Mouse (Mus musculus) liver, embryonic 11.5 days (tissue): ENCODE measurements around the gene Aldh8a1. TPM values are rescaled to one million over a fixed set of nuclear protein-coding genes. Genes with fewer than 3 reads are reported as not detected.
"Not testable (repeated sequence)": the region's sequence is repeated elsewhere in the genome, so short reads cannot be mapped to it uniquely, and the experiment has no call there.

Source experiments
- ATAC-seq: fragments of 200-750 bp; cut with Nextera tagmentation; replicated peaks from 2 replicates; pipeline ENCODE4 v1.8.0; 2017; ENCODE audit warnings: moderate number of reproducible peaks, mild to moderate bottlenecking, moderate TSS enrichment, moderate library complexity; ENCODE audit not compliant: low FRiP score
- DNase-seq: peaks from one replicate; pipeline ENCODE4 v3.0.0-alpha.2; 2017; ENCODE audit warnings: low spot score
- H3K27ac ChIP-seq: fragments of 300-500 bp; sonication (generic); 2 replicates; pipeline ENCODE4 v1.5.1; 2014; ENCODE audit warnings: mild to moderate bottlenecking, low read depth, low read length, control low read depth
- H3K27me3 ChIP-seq: fragments of 300-500 bp; sonication (generic); replicated peaks from 2 replicates; pipeline ENCODE4 v1.6.1; 2014; ENCODE audit warnings: low read length, mixed read lengths; ENCODE audit not compliant: control insufficient read depth, insufficient read depth
- H3K36me3 ChIP-seq: fragments of 300-500 bp; sonication (generic); 2 replicates; pipeline ENCODE4 v1.6.1; 2014; ENCODE audit warnings: mild to moderate bottlenecking, low read length, moderate library complexity, mixed read lengths; ENCODE audit not compliant: control insufficient read depth, insufficient read depth
- H3K4me1 ChIP-seq: fragments of 300-500 bp; sonication (generic); replicated peaks from 2 replicates; pipeline ENCODE4 v1.6.1; 2014; ENCODE audit warnings: low read length, mixed read lengths; ENCODE audit not compliant: control insufficient read depth, insufficient read depth
- H3K4me2 ChIP-seq: fragments of 300-500 bp; sonication (generic); 2 replicates; pipeline ENCODE4 v1.6.1; 2014; ENCODE audit warnings: mild to moderate bottlenecking, control low read depth, moderate library complexity
- H3K4me3 ChIP-seq: fragments of 300-500 bp; sonication (generic); 2 replicates; pipeline ENCODE4 v1.5.1; 2014; ENCODE audit warnings: low read depth, low read length, control low read depth
- H3K9ac ChIP-seq: fragments of 300-500 bp; sonication (generic); 2 replicates; pipeline ENCODE4 v1.6.1; 2014; ENCODE audit warnings: low read depth, low read length, control low read depth
- H3K9me3 ChIP-seq: fragments of 300-500 bp; sonication (generic); 2 replicates; pipeline ENCODE4 v1.6.1; 2016; ENCODE audit warnings: low read length, inconsistent platforms, mixed read lengths; ENCODE audit not compliant: control insufficient read depth
- WGBS: fragments of 180-500 bp; shearing (Covaris S2); extraction: QIAGEN DNeasy Blood & Tissue Kit; methylation state at CpG from one replicate; pipeline ENCODE4 v1.1.7; 2014; 5-methylcytosine and 5-hydroxymethylcytosine counted together
- polyA plus RNA-seq: library from polyadenylated mRNA; unstranded; fragments of >200 nt; fragmentation: Nextera tagmentation; extraction: Ambion mirVana; gene quantifications from 2 replicates; pipeline ENCODE4 v1.2.1, GENCODE M21; 2014

Aldh8a1 gene
- polyA plus RNA-seq, 1 experiment from 2014 or later = 3.6 TPM

GRCm38 (mm10) chr10:21385111-21385663 is 8.1 kb downstream of the Aldh8a1 start:
- Histone ChIP-seq H3K9me3 (no peaks in the 10 kb centered on the region), H3K4me1 (0 out of 2 replicates have a peak, but pooled peaks cover 5% of the 10 kb centered on the region), H3K4me3 (no peak overlapping the region), H3K9ac (no peak overlapping the region), H3K27me3 (no peaks in the 10 kb centered on the region), H3K4me2 (peak overlapping the region; percentile 17; the same call in 1 of the 2 replicates), H3K36me3 (no peaks in the 10 kb centered on the region), H3K27ac (no peak overlapping the region)
- no peak for ATAC-seq
- WGBS = 48% methylated on average over 3 of the region's 3 CpGs
- no peak for DNase-seq

GRCm38 (mm10) chr10:21389075-21389474 is 12.0 kb downstream of the Aldh8a1 start:
- Histone ChIP-seq H3K4me1 (0 out of 2 replicates have a peak, but pooled peaks cover 5% of the 10 kb centered on the region), H3K9me3 (no peaks in the 10 kb centered on the region), H3K27me3 (no peaks in the 10 kb centered on the region), H3K36me3 (no peaks in the 10 kb centered on the region), H3K9ac (no peak overlapping the region), H3K4me3 (no peak overlapping the region), H3K4me2 (no peak overlapping the region), H3K27ac (no peak overlapping the region)
- DNase-seq (no peak), ATAC-seq (no peak)
- 87% methylated on average over 11 of the region's 11 CpGs for WGBS

GRCm38 (mm10) chr10:21390440-21390839 is 13.3 kb downstream of the Aldh8a1 start:
- H3K4me2 ChIP-seq = no peak overlapping the region
- no peak overlapping the region for H3K27ac ChIP-seq
- H3K36me3 ChIP-seq = no peaks in the 10 kb centered on the region
- no peak overlapping the region for H3K9ac ChIP-seq
- 78% methylated on average over 4 of the region's 4 CpGs for WGBS
- H3K4me1 ChIP-seq = no peaks in the 10 kb centered on the region; the same call in 1 of the 2 replicates
- DNase-seq (no peak), ATAC-seq (no peak)
- no peaks in the 10 kb centered on the region for H3K9me3 ChIP-seq
- no peaks in the 10 kb centered on the region for H3K27me3 ChIP-seq
- no peak overlapping the region for H3K4me3 ChIP-seq

- no peak for DNase-seq
- ATAC-seq = no peak
- 68% methylated on average over 4 of the region's 4 CpGs for WGBS
Observed at GRCm38 (mm10) chr10:21391286-21391685, 14.2 kb downstream of the Aldh8a1 start.

GRCm38 (mm10) chr10:21393390-21393789 is 16.3 kb downstream of the Aldh8a1 start:
- no peaks in the 10 kb centered on the region for H3K36me3 ChIP-seq
- H3K9ac ChIP-seq = no peak overlapping the region
- H3K9me3 ChIP-seq = no peaks in the 10 kb centered on the region
- H3K27me3 ChIP-seq = no peaks in the 10 kb centered on the region
- no peak overlapping the region for H3K4me3 ChIP-seq
- H3K27ac ChIP-seq = no peak overlapping the region
- H3K4me1 ChIP-seq = no peaks in the 10 kb centered on the region; the same call in 1 of the 2 replicates
- WGBS = 62% methylated on average over 2 of the region's 2 CpGs
- no peak for ATAC-seq
- no peak overlapping the region for H3K4me2 ChIP-seq
- DNase-seq = no peak

More at GRCm38 (mm10) chr10:21391286-21391685, 14.2 kb downstream of the Aldh8a1 start:
- Histone ChIP-seq H3K9ac (no peak overlapping the region), H3K4me2 (no peak overlapping the region), H3K27ac (no peak overlapping the region), H3K36me3 (no peaks in the 10 kb centered on the region), H3K4me1 (no peaks in the 10 kb centered on the region; the same call in 1 of the 2 replicates), H3K9me3 (no peaks in the 10 kb centered on the region), H3K4me3 (no peak overlapping the region), H3K27me3 (no peaks in the 10 kb centered on the region)

- 55% methylated on average over 14 of the region's 14 CpGs for WGBS
- Histone ChIP-seq H3K27ac (no peak overlapping the region), H3K4me2 (no peak overlapping the region), H3K9me3 (no peaks in the 10 kb centered on the region), H3K4me1 (no peaks in the 10 kb centered on the region; the same call in 1 of the 2 replicates), H3K27me3 (no peaks in the 10 kb centered on the region), H3K4me3 (no peak overlapping the region), H3K9ac (no peak overlapping the region), H3K36me3 (no peaks in the 10 kb centered on the region)
- ATAC-seq (no peak; the same call in 1 of the 2 replicates), DNase-seq (no peak)
Observed at GRCm38 (mm10) chr10:21395426-21396139, 18.5 kb downstream of the Aldh8a1 start.

GRCm38 (mm10) chr10:21398873-21399425 is 21.9 kb downstream of the Aldh8a1 start:
- H3K4me3 ChIP-seq, H3K4me1 ChIP-seq: not testable (repeated sequence)

GRCm38 (mm10) chr10:21399622-21400021 is 22.5 kb downstream of the Aldh8a1 start:
- ATAC-seq (no peak), DNase-seq (no peak)
- H3K9me3 ChIP-seq = no peaks in the 10 kb centered on the region
- H3K27ac ChIP-seq = no peak overlapping the region
- no peak overlapping the region for H3K4me3 ChIP-seq
- WGBS = 52% methylated on average over 8 of the region's 8 CpGs
- H3K4me2 ChIP-seq = no peak overlapping the region
- H3K4me1 ChIP-seq = no peaks in the 10 kb centered on the region; the same call in 1 of the 2 replicates
- H3K9ac ChIP-seq = no peak overlapping the region
- no peaks in the 10 kb centered on the region for H3K27me3 ChIP-seq
- H3K36me3 ChIP-seq = no peaks in the 10 kb centered on the region

More at GRCm38 (mm10) chr10:21398873-21399425, 21.9 kb downstream of the Aldh8a1 start:
- H3K9ac ChIP-seq, H3K36me3 ChIP-seq, H3K27ac ChIP-seq, H3K9me3 ChIP-seq, ATAC-seq, H3K27me3 ChIP-seq, DNase-seq, H3K4me2 ChIP-seq: not testable (repeated sequence)
- WGBS = 70% methylated on average over 6 of the region's 6 CpGs
